Mouse (Mus musculus) gastrocnemius, postnatal 14 days (tissue): ENCODE measurements around the gene Sult5a1. TPM values are rescaled to one million over a fixed set of nuclear protein-coding genes. Genes with fewer than 3 reads are reported as not detected.
"Not testable (repeated sequence)": the region's sequence is repeated elsewhere in the genome, so short reads cannot be mapped to it uniquely, and the experiment has no call there.

Experiments
- DNase-seq: peaks from one replicate; pipeline ENCODE4 v3.0.0; 2021; ENCODE audit warnings: mixed read lengths
- intact Hi-C: fragments of 180-260 bp; cut with DNase I; formaldehyde crosslinking; loops from one replicate; pipeline ENCODE4 v1.15.1; 2025; ENCODE audit warnings: low total_unique reads
- long read RNA-seq, 2 experiments: library from polyadenylated mRNA; stranded (forward); transcript quantifications; one replicate each; pipeline ENCODE4 v2.0.0; 2021
- total RNA-seq, 2 experiments: library from RNA; stranded (reverse); gene quantifications; 2 replicates each; pipeline ENCODE4 v1.2.3; 2021

Gene Sult5a1
- 1 to 10 TPM; 5.7 to 6.9 TPM for total RNA-seq
- long read RNA-seq, experiment 1, partial matches to known transcripts: 2 of 4 reads
- long read RNA-seq, experiment 1, other reads (novel, unspliced or antisense): 1 of 4 reads
- long read RNA-seq, experiment 2, partial matches to known transcripts: 0 of 3 reads
- long read RNA-seq, experiment 2, other reads (novel, unspliced or antisense): 1 of 3 reads

- intact Hi-C loops: loop anchor here (2.0 kb wide), 1 partner anchor 49 kb away; no protein-coding TSS in a partner anchor
- no peak for DNase-seq
Observed at GRCm38 (mm10) chr8:123157888-123158465, at the start of gene Sult5a1. TSS of gene Sult5a1 (minus strand) at chr8:123158315.

GRCm38 (mm10) chr8:123203571-123203970, 45.5 kb upstream of the Sult5a1 start:
- no peak for DNase-seq
- intact Hi-C loops: loop anchor here (5.0 kb wide), 1 partner anchor 96 kb away; no protein-coding TSS in a partner anchor

- intact Hi-C loops: loop anchor here (5.0 kb wide), 1 partner anchor 95 kb away; no protein-coding TSS in a partner anchor
- DNase-seq: peak; percentile 64
Observed at GRCm38 (mm10) chr8:123202288-123202687, 44.2 kb upstream of the Sult5a1 start.

- DNase-seq: no peak
Observed at GRCm38 (mm10) chr8:123199864-123200263, 41.7 kb upstream of the Sult5a1 start.

GRCm38 (mm10) chr8:123197016-123197415, 38.9 kb upstream of the Sult5a1 start:
- intact Hi-C loops, DNase-seq: not testable (repeated sequence)

More at GRCm38 (mm10) chr8:123199864-123200263, 41.7 kb upstream of the Sult5a1 start:
- intact Hi-C loops: loop anchor here (5.0 kb wide), 1 partner anchor 93 kb away; no protein-coding TSS in a partner anchor

GRCm38 (mm10) chr8:123193771-123194170, 35.7 kb upstream of the Sult5a1 start:
- intact Hi-C loops: no loop called here
- DNase-seq: no peak

- intact Hi-C loops: no loop called here
- DNase-seq: no peak
Observed at GRCm38 (mm10) chr8:123191908-123192307, 33.8 kb upstream of the Sult5a1 start.

- intact Hi-C loops: no loop called here
- peak; percentile 85 for DNase-seq
Observed at GRCm38 (mm10) chr8:123190678-123191077, 32.6 kb upstream of the Sult5a1 start.

- no peak for DNase-seq
- intact Hi-C loops: loop anchor here (5.0 kb wide), 1 partner anchor 42 kb away; no protein-coding TSS in a partner anchor
Observed at GRCm38 (mm10) chr8:123188841-123189240, 30.7 kb upstream of the Sult5a1 start.

GRCm38 (mm10) chr8:123188006-123188405, 29.9 kb upstream of the Sult5a1 start:
- DNase-seq: no peak
- intact Hi-C loops: loop anchor here (5.0 kb wide), 1 partner anchor 41 kb away; no protein-coding TSS in a partner anchor

GRCm38 (mm10) chr8:123185566-123186409, 27.7 kb upstream of the Sult5a1 start, which contains the start of gene Dpep1:
TSS of gene Dpep1 (plus strand) at chr8:123186242.
- intact Hi-C loops: loop anchor here (5.0 kb wide), 1 partner anchor 38 kb away; no protein-coding TSS in a partner anchor
- peak; percentile 58 for DNase-seq

- intact Hi-C loops: no loop called here
- DNase-seq: peak; percentile 72
Observed at GRCm38 (mm10) chr8:123181391-123181790, 23.3 kb upstream of the Sult5a1 start.

GRCm38 (mm10) chr8:123156070-123156773, 1.9 kb downstream of the Sult5a1 start:
- DNase-seq: no peak
- intact Hi-C loops: no loop called here

GRCm38 (mm10) chr8:123155177-123155576, 2.9 kb downstream of the Sult5a1 start:
- intact Hi-C loops: no loop called here
- no peak for DNase-seq

GRCm38 (mm10) chr8:123150737-123151171, 7.4 kb downstream of the Sult5a1 start:
- DNase-seq: no peak
- intact Hi-C loops: no loop called here

GRCm38 (mm10) chr8:123146390-123146789, 11.7 kb downstream of the Sult5a1 start:
- no peak for DNase-seq
- intact Hi-C loops: loop anchor here (5.0 kb wide), 1 partner anchor 41 kb away; the partner anchor contains the start of gene Dpep1

- DNase-seq: peak; percentile 76
Observed at GRCm38 (mm10) chr8:123145279-123145678, 12.8 kb downstream of the Sult5a1 start.

GRCm38 (mm10) chr8:123141741-123142462, 16.2 kb downstream of the Sult5a1 start:
- intact Hi-C loops: no loop called here
- DNase-seq: peak; percentile 77

More at GRCm38 (mm10) chr8:123145279-123145678, 12.8 kb downstream of the Sult5a1 start:
- intact Hi-C loops: loop anchor here (5.0 kb wide), 1 partner anchor 42 kb away; the partner anchor contains the start of gene Dpep1
